Mouse (Mus musculus) layer of hippocampus, adult 2 months (tissue): ENCODE results near the gene Spty2d1. TPM values are rescaled to one million over a fixed set of nuclear protein-coding genes. Genes with fewer than 3 reads are reported as not detected.
"Not testable (repeated sequence)": the region's sequence is repeated elsewhere in the genome, so short reads cannot be mapped to it uniquely, and the experiment has no call there.

Experiments used
- DNase-seq, 2 experiments: peaks; one replicate each; pipeline ENCODE4 v3.0.0; 2022; ENCODE audit warnings: low spot score in 2 of 2
- H3K27ac ChIP-seq: fragments of 200-600 bp; 2 replicates; pipeline ENCODE4 v1.8.1; 2022
- H3K4me3 ChIP-seq: fragments of 200-600 bp; 2 replicates; pipeline ENCODE4 v1.8.1; 2022; ENCODE audit warnings: mild to moderate bottlenecking
- CTCF ChIP-seq: fragments of 200-600 bp; conservative IDR thresholded peaks from 2 replicates; pipeline ENCODE4 v1.8.1; 2022; ENCODE audit warnings: antibody characterized with exemption, mild to moderate bottlenecking, moderate library complexity
- total RNA-seq, 2 experiments: library from RNA; stranded (reverse); gene quantifications; 2 replicates each; pipeline ENCODE4 v1.2.3; 2021

Gene Spty2d1
- total RNA-seq, 2 experiments from 2014 or later, result 15.4 to 16.0 TPM

- no peak for TF ChIP-seq CTCF
- H3K4me3 ChIP-seq, result no peak overlapping the region
- DNase-seq, result no peak
- H3K27ac ChIP-seq, result no peak overlapping the region
Measured at GRCm38 (mm10) chr7:47035426-47035825, 27.2 kb upstream of the Spty2d1 start.

DNA sequence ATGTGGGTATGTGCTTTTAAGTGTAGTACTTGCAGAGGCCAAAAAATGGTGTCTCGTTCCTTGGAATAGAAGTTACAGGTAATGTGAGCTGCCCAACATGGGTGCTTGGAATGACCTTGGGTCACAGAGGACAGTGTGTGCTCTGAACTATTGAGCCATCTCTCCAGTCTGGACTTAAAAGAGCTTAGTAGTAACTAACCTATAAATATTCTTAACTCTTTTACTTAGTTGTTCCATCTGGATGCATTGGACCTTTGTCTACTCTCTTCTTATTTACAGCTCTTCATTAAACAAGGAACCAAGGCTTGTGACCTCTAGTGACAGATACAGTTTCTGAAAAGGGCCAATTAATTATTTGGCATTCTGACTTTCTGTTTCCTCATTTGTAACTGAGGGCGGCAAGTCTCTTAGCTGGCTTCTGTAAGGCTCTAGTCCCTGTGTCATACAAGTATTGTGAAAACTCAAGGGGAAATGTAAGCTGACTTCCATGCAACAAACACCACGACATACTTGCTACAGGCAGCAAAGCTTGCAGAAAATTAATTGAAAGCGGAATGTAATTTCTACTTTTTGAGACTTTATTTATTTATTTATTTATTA is 26.7 kb upstream of the Spty2d1 start:
- TF ChIP-seq CTCF, result no peak
- no peak overlapping the region for H3K4me3 ChIP-seq
- no peak for DNase-seq
- H3K27ac ChIP-seq, result no peak overlapping the region

- Histone ChIP-seq H3K4me3 (no peak overlapping the region), H3K27ac (no peak overlapping the region)
- TF ChIP-seq CTCF, result no peak
- no peak for DNase-seq
Measured at GRCm38 (mm10) chr7:47031371-47031770, 23.2 kb upstream of the Spty2d1 start.

DNA sequence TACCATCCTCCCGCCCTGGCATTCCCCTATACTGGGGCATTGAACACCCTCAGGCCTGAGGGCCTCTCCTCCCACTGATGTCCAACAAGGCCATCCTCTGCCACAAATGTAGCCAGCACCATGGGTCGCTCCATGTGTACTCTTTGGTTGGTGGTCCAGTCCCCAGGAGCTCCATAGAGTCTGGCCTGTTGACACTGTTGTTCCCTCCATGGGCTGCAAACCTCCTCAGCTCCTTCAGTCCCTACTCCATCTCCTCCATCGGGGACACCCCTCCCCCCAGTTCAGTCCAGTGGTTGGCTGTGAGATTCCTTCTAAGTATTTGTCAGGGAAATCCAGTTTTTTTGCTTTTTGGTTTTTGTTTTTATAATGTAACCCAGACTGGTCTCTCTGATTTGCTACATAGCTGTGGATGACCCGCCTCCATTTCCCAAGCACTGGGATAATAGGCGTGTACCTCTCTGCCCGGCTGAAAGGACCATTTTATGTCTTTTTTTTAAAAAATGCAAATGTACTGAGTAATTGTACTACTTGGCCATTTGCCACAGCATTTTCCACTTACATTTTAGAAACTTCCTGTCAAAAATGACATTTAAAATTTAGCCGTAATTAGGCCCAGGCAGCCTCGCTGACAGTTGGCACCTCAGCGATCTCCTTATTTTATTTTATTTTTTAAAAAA is 22.4 kb upstream of the Spty2d1 start:
- DNase-seq, result no peak
- no peak overlapping the region for H3K27ac ChIP-seq
- no peak for TF ChIP-seq CTCF
- H3K4me3 ChIP-seq, result no peak overlapping the region

DNA sequence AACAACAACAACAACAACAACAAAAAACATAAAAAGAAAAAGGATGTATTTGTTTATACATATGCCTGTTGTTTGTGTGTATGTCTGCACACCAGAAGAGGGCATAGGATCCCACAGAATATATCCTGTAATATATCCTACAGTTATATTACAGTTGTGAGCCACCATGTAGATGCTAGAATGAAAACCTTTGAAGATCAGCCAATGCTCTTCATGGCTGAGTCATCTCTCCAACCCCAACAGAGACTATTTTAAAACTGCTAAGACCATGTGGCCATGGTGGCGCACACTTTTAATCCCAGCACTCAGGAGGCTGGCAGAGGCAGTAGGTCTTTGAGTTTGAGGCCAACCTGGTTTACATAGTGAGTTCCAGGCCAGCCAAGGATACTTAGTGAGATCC is 19.3 kb upstream of the Spty2d1 start:
- no peak for DNase-seq

DNA sequence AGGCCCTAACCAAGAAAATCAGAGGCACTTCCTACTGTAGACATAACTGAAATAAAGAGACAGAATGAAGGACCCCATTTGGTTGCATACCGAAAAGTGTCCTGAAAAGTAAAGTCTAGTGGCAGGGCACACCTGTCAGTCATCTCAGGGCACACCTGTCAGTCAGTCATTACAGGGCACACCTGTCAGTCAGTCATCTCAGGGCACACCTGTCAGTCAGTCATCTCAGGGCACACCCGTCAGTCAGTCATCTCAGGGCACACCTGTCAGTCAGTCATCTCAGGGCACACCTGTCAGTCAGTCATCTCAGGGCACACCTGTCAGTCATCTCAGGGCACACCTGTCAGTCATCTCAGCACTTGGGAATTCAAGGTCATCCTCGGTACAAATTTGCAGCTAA is 18.7 kb upstream of the Spty2d1 start:
- DNase-seq, H3K27ac ChIP-seq, H3K4me3 ChIP-seq: not testable (repeated sequence)

More for the DNA sequence above, 19.3 kb upstream of the Spty2d1 start:
- Histone ChIP-seq H3K27ac (no peak overlapping the region), H3K4me3 (no peak overlapping the region)
- TF ChIP-seq CTCF, result peak; percentile 46

GRCm38 (mm10) chr7:47025429-47025828 is 17.2 kb upstream of the Spty2d1 start:
- TF ChIP-seq CTCF, result no peak
- Histone ChIP-seq H3K4me3 (no peak overlapping the region), H3K27ac (no peak overlapping the region)
- DNase-seq, result no peak

DNA sequence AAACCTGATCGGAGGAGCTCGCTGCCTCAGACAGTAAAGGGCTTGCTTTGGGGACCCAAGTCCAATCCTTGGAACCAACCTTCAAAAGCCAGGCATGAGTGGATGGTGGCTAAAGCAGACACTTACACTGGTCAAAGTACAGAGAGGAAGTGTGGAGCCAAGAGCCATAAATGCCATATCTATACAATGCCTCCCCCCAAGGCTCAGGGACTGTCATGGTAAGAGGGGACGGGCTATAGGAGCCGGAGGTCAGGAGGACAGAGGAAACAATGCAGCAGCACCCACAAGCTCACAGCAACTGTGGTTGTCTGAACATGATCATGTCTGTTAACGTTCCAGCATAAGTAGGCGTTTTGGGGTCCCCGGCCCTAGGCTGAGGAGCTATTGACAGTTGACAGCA is 16.2 kb upstream of the Spty2d1 start:
- H3K27ac ChIP-seq, result no peak overlapping the region
- no peak for TF ChIP-seq CTCF
- no peak overlapping the region for H3K4me3 ChIP-seq
- DNase-seq, result no peak

- TF ChIP-seq CTCF, result peak; percentile 94
- peak; percentile 84 to 91 for DNase-seq
- H3K27ac ChIP-seq, result no peak overlapping the region
- no peak overlapping the region for H3K4me3 ChIP-seq
Measured at GRCm38 (mm10) chr7:47023530-47023929, 15.3 kb upstream of the Spty2d1 start.

GRCm38 (mm10) chr7:47022482-47022881 is 14.3 kb upstream of the Spty2d1 start:
- no peak for TF ChIP-seq CTCF
- Histone ChIP-seq H3K27ac (no peak overlapping the region), H3K4me3 (no peak overlapping the region)
- no peak for DNase-seq

DNA sequence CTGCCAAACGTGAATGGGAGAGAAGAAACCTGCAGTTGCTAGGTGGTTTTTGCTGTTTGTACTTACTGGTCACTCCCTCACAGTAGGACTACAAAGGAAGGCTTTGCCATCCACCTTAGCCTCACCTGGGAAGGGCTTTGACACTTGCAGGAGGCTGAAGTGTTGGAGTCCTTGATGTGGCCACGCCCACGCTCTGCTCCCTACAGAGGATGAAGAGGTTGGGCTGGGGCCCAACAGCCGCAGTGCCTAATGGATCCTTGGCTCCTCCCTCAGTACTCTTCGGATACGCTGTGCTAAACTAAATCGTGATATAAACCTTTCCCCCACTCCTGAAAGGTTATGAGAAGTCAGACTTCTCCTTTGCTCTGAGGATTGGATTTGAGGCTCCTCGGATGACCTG is 12.7 kb upstream of the Spty2d1 start:
- Histone ChIP-seq H3K27ac (no peak overlapping the region), H3K4me3 (no peak overlapping the region)
- no peak for TF ChIP-seq CTCF
- DNase-seq, result no peak

DNA sequence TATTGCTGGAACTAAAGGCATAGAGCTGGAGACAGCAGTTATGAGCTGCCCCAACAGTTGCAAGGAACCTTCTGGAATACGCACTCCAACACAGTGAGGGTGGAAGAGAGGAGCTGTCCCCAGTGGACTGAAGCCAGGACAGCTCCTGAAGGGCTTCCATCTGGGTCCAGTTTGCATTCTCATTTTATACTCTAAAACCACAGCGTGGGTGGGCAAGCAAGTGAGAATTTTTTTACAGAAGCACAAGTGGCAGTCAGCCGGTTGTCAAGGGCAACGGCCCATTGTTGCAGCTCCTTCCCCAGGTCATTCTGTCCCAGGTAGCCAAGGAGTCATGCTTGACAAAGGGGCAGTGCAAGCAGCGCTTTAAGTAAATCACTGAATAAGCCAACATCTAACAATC is 11.4 kb upstream of the Spty2d1 start:
- no peak for TF ChIP-seq CTCF
- no peak for DNase-seq
- Histone ChIP-seq H3K27ac (peak overlapping the region; percentile 70), H3K4me3 (no peak overlapping the region)

DNA sequence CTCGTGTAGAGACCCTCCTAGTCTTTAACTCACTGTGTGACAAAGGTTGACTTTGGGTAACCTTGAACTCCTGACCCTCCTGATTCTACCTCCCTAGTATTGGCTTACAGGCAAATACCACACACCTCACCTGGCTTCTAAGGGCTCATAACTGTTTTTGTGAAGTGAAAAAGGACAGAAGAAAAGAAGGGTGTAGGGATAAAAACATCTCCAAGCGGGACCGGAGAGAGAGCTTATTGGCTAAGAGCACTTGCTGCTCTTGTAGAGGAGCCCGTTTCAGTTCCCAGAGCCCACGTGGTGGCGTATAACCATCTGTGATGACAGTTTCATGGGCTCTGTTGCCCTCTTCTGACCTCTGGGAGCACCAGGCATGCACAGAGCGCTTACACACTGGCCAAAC is 8.9 kb upstream of the Spty2d1 start:
- no peak overlapping the region for H3K27ac ChIP-seq
- no peak for DNase-seq
- no peak overlapping the region for H3K4me3 ChIP-seq
- no peak for TF ChIP-seq CTCF

DNA sequence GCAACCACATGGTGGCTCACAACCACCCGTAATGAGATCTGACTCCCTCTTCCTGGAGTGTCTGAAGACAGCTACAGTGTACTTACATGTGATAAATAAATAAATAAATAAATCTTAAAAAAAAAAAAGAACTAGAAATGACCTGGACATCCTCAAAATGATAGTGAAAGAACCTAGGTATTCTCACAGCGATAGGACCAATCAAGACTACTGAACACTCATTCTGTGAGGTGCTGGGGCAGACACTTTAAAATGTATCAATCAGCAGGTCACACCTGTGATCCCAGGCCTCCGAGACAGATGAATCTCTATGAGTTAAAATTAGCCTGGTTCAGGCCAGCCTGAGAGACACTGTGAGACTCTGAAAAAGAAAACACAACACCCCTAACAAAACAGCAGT is 8.4 kb upstream of the Spty2d1 start:
- no peak for DNase-seq
- Histone ChIP-seq H3K4me3 (no peak overlapping the region), H3K27ac (no peak overlapping the region)
- no peak for TF ChIP-seq CTCF
